Mouse (Mus musculus) R1 (cell line): ENCODE measurements at regions not wholly inside any gene's neighbourhood (a gene's known extent, or its start where the extent isn't known, plus 50 kb on each side); places are given as distances from the start of the nearest gene placed in this dataset.

ENCODE experiments used
- DNase-seq: peaks from one replicate; pipeline ENCODE4 v3.0.0-alpha.2; 2018; ENCODE audit warnings: low read depth, low spot score

- DNase-seq = no peak
Measured at GRCm38 (mm10) chr1:50622870-50623607, 277.4 kb upstream of the Tmeff2 start.

- no peak for DNase-seq
Measured at GRCm38 (mm10) chr1:50629000-50629399, 271.4 kb upstream of the Tmeff2 start.

GRCm38 (mm10) chr1:50629473-50630071, 270.9 kb upstream of the Tmeff2 start:
- DNase-seq = no peak

GRCm38 (mm10) chr1:50637992-50638391, 262.5 kb upstream of the Tmeff2 start:
- peak; percentile 63 for DNase-seq

GRCm38 (mm10) chr1:50646931-50647674, 253.3 kb upstream of the Tmeff2 start:
- no peak for DNase-seq

GRCm38 (mm10) chr1:50651974-50652665, 248.3 kb upstream of the Tmeff2 start:
- DNase-seq = peak; percentile 42

GRCm38 (mm10) chr1:50665139-50665538, 235.3 kb upstream of the Tmeff2 start:
- DNase-seq = no peak

GRCm38 (mm10) chr1:50682971-50683370, 217.5 kb upstream of the Tmeff2 start:
- DNase-seq = no peak

- DNase-seq = no peak
Measured at GRCm38 (mm10) chr1:50685361-50685760, 215.1 kb upstream of the Tmeff2 start.

- DNase-seq = no peak
Measured at GRCm38 (mm10) chr1:50696916-50697315, 203.5 kb upstream of the Tmeff2 start.

- DNase-seq = no peak
Measured at GRCm38 (mm10) chr1:50697333-50698216, 202.9 kb upstream of the Tmeff2 start.

GRCm38 (mm10) chr1:50704639-50705038, 195.8 kb upstream of the Tmeff2 start:
- DNase-seq = peak; percentile 49

GRCm38 (mm10) chr1:50745049-50745448, 155.4 kb upstream of the Tmeff2 start:
- no peak for DNase-seq

- no peak for DNase-seq
Measured at GRCm38 (mm10) chr1:50770211-50770610, 130.2 kb upstream of the Tmeff2 start.

GRCm38 (mm10) chr1:50795264-50795663, 105.2 kb upstream of the Tmeff2 start:
- DNase-seq = no peak

- DNase-seq = no peak
Measured at GRCm38 (mm10) chr1:50798166-50798565, 102.3 kb upstream of the Tmeff2 start.

GRCm38 (mm10) chr1:50806321-50806720, 94.1 kb upstream of the Tmeff2 start:
- no peak for DNase-seq

- no peak for DNase-seq
Measured at GRCm38 (mm10) chr1:50806821-50807220, 93.6 kb upstream of the Tmeff2 start.

GRCm38 (mm10) chr1:50831663-50832062, 68.8 kb upstream of the Tmeff2 start:
- DNase-seq = no peak

- DNase-seq = no peak
Measured at GRCm38 (mm10) chr1:50836123-50836522, 64.3 kb upstream of the Tmeff2 start.

GRCm38 (mm10) chr1:50847156-50847555, 53.3 kb upstream of the Tmeff2 start:
- no peak for DNase-seq
